Mouse (Mus musculus) heart, embryonic 10.5 days (tissue): ENCODE results near the gene D930020B18Rik. TPM values are rescaled to one million over a fixed set of nuclear protein-coding genes. Genes with fewer than 3 reads are reported as not detected.

Experiments used
- DNase-seq: peaks from one replicate; pipeline ENCODE4 v3.0.0-alpha.2; 2017; ENCODE audit warnings: low spot score
- H3K27ac ChIP-seq: fragments of 300-500 bp; sonication (generic); 2 replicates; pipeline ENCODE4 v1.5.1; 2016; ENCODE audit warnings: mild to moderate bottlenecking
- H3K27me3 ChIP-seq: fragments of 300-500 bp; sonication (generic); 2 replicates; pipeline ENCODE4 v1.6.1; 2016; ENCODE audit warnings: mild to moderate bottlenecking; ENCODE audit not compliant: poor library complexity, insufficient read depth, severe bottlenecking
- H3K36me3 ChIP-seq: fragments of 300-500 bp; sonication (generic); 2 replicates; pipeline ENCODE4 v1.6.1; 2016; ENCODE audit warnings: mild to moderate bottlenecking, moderate library complexity
- H3K4me1 ChIP-seq: fragments of 300-500 bp; sonication (generic); 2 replicates; pipeline ENCODE4 v1.6.1; 2016; ENCODE audit warnings: mild to moderate bottlenecking
- H3K4me3 ChIP-seq: fragments of 300-500 bp; sonication (generic); 2 replicates; pipeline ENCODE4 v1.5.1; 2016; ENCODE audit warnings: mild to moderate bottlenecking, moderate library complexity
- H3K9me3 ChIP-seq: fragments of 300-500 bp; sonication (generic); 2 replicates; pipeline ENCODE4 v1.6.1; 2016; ENCODE audit warnings: mild to moderate bottlenecking, moderate library complexity
- WGBS: fragments of 180-500 bp; shearing (Covaris S2); methylation state at CpG from one replicate; pipeline ENCODE4 v1.1.7; 2016; 5-methylcytosine and 5-hydroxymethylcytosine counted together
- microRNA-seq: library from miRNA; unstranded; fragments of <30 nt; microRNA quantifications from one replicate; pipeline ENCODE4, GENCODE M21; 2017
- polyA plus RNA-seq: library from polyadenylated mRNA; unstranded; fragments of >200 nt; fragmentation: Nextera tagmentation; extraction: Ambion mirVana; gene quantifications from 2 replicates; pipeline ENCODE4 v1.2.1, GENCODE M21; 2016

The D930020B18Rik gene
- polyA plus RNA-seq, 1 experiment from 2014 or later: 0.11 TPM

- Histone ChIP-seq H3K27ac (no peak overlapping the region), H3K27me3 (no peaks in the 10 kb centered on the region), H3K36me3 (no peaks in the 10 kb centered on the region), H3K4me3 (no peak overlapping the region), H3K4me1 (no peaks in the 10 kb centered on the region), H3K9me3 (no peaks in the 10 kb centered on the region)
- no peak for DNase-seq
- 88% methylated on average over 8 of the region's 8 CpGs for WGBS
Observed at GRCm38 (mm10) chr10:121731048-121731725, 89.8 kb downstream of the D930020B18Rik start.

DNA sequence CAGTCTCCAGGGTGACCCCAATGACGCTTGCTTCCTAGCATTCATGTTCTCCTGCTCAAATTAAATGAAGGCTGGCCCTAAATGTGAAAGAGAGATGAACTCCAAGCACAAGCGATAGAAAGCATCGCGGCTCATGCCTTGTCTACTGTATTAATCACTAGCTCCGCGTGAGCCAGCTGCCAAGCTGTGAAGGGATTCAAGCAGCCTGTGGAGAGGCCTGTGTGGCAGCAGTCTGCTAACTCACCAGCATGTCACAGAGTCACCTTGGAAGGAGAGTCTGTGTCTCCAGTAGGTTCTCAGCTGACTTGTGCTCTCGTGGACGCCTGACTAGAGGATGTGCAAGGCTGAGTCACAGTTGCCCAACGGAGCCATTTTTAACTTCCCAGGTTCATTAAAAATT lies 91.2 kb downstream of the D930020B18Rik start:
- Histone ChIP-seq H3K36me3 (no peaks in the 10 kb centered on the region), H3K4me3 (no peak overlapping the region), H3K27ac (no peak overlapping the region), H3K9me3 (no peaks in the 10 kb centered on the region), H3K4me1 (no peaks in the 10 kb centered on the region), H3K27me3 (no peaks in the 10 kb centered on the region)
- WGBS: 84% methylated on average over 9 of the region's 9 CpGs
- DNase-seq: no peak

DNA sequence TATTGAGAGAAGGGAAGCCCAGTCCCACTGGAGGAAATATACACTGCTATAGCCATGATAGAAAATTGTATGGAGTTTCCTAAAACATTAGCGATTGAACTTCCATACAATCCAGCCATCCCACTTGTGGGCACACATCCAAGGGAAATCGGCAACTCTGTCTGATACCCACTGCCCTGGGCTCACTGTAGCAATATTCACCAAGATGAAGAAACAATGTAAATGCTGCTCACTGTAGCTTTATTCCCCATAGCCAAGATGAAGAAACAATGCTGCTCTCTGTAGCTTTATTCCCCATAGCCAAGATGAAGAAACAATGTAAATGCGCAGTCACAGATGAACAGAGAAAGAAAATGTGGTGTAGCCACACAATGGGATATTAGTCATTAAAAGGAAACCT lies 95.9 kb downstream of the D930020B18Rik start:
- DNase-seq: no peak
- 85% methylated on average over 3 of the region's 3 CpGs for WGBS
- H3K36me3 ChIP-seq: no peaks in the 10 kb centered on the region
- no peaks in the 10 kb centered on the region for H3K9me3 ChIP-seq
- H3K4me1 ChIP-seq: peaks cover 6% of the 10 kb centered on the region
- H3K4me3 ChIP-seq: no peak overlapping the region
- H3K27me3 ChIP-seq: no peaks in the 10 kb centered on the region
- no peak overlapping the region for H3K27ac ChIP-seq

DNA sequence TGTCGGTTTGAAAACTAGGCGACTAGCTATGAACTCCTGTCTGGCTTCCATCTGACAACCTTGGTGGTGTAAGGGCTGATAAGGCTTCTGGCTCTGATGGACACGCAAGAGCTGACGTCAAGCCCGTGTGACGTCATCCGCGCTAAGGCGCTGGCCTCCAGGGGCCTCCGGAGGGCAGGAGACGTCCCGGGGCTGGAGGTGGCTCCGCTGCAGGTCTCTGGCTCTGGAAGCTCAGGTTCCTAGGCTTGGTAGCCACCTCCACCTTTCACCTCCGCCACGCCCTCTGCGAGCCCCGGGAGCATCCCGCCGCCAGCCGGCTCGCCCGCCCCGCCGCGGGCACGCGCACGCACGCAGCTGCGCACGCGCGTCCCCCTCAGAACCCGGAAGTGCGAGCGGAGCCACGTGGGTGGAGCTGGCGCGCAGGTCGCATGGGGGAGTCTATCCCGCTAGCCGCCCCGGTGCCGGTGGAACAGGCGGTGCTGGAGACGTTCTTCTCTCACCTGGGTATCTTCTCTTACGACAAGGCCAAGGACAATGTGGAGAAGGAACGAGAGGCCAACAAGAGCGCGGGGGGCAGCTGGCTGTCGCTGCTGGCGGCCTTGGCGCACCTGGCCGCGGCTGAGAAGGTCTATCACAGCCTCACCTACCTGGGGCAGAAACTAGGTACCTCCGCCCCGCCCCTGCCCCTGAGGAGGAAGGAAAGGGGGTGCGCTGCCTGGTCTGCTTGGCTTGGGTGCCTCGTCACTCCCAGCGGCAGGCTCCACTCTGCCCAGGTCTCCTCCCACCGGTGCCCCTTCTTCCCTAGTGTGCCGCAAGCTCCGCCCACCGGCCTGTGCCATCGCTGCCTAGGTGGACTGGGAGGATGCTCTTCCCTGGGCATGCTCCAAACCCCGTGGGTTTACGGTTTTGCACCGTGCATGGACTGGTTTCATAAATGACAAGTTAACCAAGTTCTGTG lies 98.4 kb downstream of the D930020B18Rik start, which contains the start of gene BC048403:
Gene BC048403, plus strand, starts transcription at position 390 of the 958 bp plus-strand sequence.
- H3K4me1 ChIP-seq: peaks cover 6% of the 10 kb centered on the region
- peaks cover 5% of the 10 kb centered on the region; the same call in 1 of the 2 replicates for H3K36me3 ChIP-seq
- peak within 1 kb of the TSS; percentile 96 for H3K27ac ChIP-seq
- no peaks in the 10 kb centered on the region for H3K9me3 ChIP-seq
- H3K4me3 ChIP-seq: peak within 1 kb of the TSS; percentile 93
- H3K27me3 ChIP-seq: no peaks in the 10 kb centered on the region
- under 1% methylated on average over 67 of the region's 68 CpGs for WGBS
- peak; percentile 91 for DNase-seq

DNA sequence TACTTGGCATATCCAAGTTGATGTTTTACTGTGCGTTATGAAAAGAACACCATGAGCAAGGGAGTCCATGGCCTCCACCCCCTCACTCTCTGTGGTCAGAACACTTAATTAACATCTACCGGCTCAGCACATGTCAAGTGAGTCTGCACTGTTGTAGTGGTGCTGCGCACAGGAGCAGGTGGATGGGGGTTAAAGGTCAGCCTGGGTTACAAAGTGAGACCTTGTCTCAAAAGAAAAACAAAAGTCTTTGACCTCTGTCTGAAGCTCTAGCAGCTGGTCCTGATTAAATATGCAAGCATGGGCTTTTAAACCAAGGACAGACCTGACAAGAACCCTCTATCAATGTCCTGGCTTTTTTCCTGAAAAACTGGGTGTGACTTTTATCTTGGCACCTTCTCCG lies 100.9 kb downstream of the D930020B18Rik start:
- 82% methylated on average over 4 of the region's 4 CpGs for WGBS
- no peaks in the 10 kb centered on the region for H3K9me3 ChIP-seq
- DNase-seq: no peak

More for the DNA sequence above, 100.9 kb downstream of the D930020B18Rik start:
- H3K27ac ChIP-seq: no peak overlapping the region
- H3K4me1 ChIP-seq: peaks cover 6% of the 10 kb centered on the region
- no peaks in the 10 kb centered on the region for H3K27me3 ChIP-seq
- H3K36me3 ChIP-seq: peaks cover 30% of the 10 kb centered on the region
- no peak overlapping the region for H3K4me3 ChIP-seq

Small RNA genes within 50 kb of the gene (microRNA-seq; reads per million reads assigned to microRNA genes)
- not detected for gene Gm24330

Other genes with a start within 250 kb of the D930020B18Rik start
- gene Rassf3, start 165.2 kb upstream of the D930020B18Rik start, polyA plus RNA-seq: 19.6 and 21.1 TPM in 2 replicates
- gene Tbk1, start 54.8 kb upstream of the D930020B18Rik start, polyA plus RNA-seq: 28.1 and 31.4 TPM in 2 replicates
- gene Xpot, start 15.3 kb upstream of the D930020B18Rik start, polyA plus RNA-seq: 44.8 and 48.8 TPM in 2 replicates
- gene BC048403, start 98.3 kb downstream of the D930020B18Rik start, polyA plus RNA-seq: 3.1 and 3.9 TPM in 2 replicates